In genomic region chr8:34513459-34514090, GRCm38 (mm10) we compare ENCODE assay signal across 16 mouse cellular contexts.
"Had no signal": no experiment of that assay in that cellular context is flagged by ENCODE, and none has a peak within 500 bp of the region (broad histone marks: within the 10 kb centered on the region; RNA-seq: fewer than 3 reads in every experiment).

No protein-coding gene starts in this region.

- H3K4me3 ChIP-seq: liver, embryonic 15.5 days; lung, embryonic 15.5 days; megakaryocyte, embryonic 14.5 days; midbrain, embryonic 12.5 days; neural tube, embryonic 12.5 days had no signal

- H3K4me1 ChIP-seq: liver, embryonic 15.5 days; lung, embryonic 15.5 days; midbrain, embryonic 12.5 days; neural tube, embryonic 12.5 days had no signal

- H3K9ac ChIP-seq: liver, embryonic 15.5 days; liver, postnatal 0 days; lung, embryonic 15.5 days; midbrain, embryonic 12.5 days; neural tube, embryonic 12.5 days had no signal

- ATAC-seq: liver, postnatal 0 days; lung, postnatal 0 days had no signal

- H3K36me3 ChIP-seq: liver, embryonic 15.5 days; lung, embryonic 15.5 days; midbrain, embryonic 12.5 days; neural tube, embryonic 12.5 days had no signal

- H3K27ac ChIP-seq: liver, embryonic 15.5 days; lung, embryonic 15.5 days; macrophage; midbrain, embryonic 12.5 days; neural tube, embryonic 12.5 days had no signal

- DNase-seq: liver, postnatal 0 days; lung, adult 2 months; lung, postnatal 14 days; lung, postnatal 36 days; midbrain, embryonic 14.5 days; right cerebral cortex, postnatal 14 days; thymus, adult 18-20 months; thymus, postnatal 14 days; thymus, postnatal 36 days had no signal

- H3K9me3 ChIP-seq: liver, embryonic 15.5 days; lung, embryonic 15.5 days; neural tube, embryonic 12.5 days had no signal

- H3K4me2 ChIP-seq: liver, embryonic 15.5 days; lung, embryonic 15.5 days; midbrain, embryonic 12.5 days; neural tube, embryonic 12.5 days had no signal

- H3K27me3 ChIP-seq: liver, embryonic 15.5 days; lung, embryonic 15.5 days; megakaryocyte, embryonic 14.5 days; midbrain, embryonic 12.5 days; neural tube, embryonic 12.5 days had no signal
